Mouse (Mus musculus) naive thymus-derived CD4-positive, alpha-beta T cell, adult 5 months (primary cell): Measurements from ENCODE around the gene Piga. TPM values are rescaled to one million over a fixed set of nuclear protein-coding genes. Genes with fewer than 3 reads are reported as not detected.

Experiments
- polyA plus RNA-seq: library from polyadenylated mRNA; unstranded; fragments of 100-300 nt; shearing (Covaris generic); gene quantifications from one replicate; pipeline ENCODE4 v1.2.1, GENCODE M21; 2017

Piga gene
- 14.0 TPM for polyA plus RNA-seq

DNA sequence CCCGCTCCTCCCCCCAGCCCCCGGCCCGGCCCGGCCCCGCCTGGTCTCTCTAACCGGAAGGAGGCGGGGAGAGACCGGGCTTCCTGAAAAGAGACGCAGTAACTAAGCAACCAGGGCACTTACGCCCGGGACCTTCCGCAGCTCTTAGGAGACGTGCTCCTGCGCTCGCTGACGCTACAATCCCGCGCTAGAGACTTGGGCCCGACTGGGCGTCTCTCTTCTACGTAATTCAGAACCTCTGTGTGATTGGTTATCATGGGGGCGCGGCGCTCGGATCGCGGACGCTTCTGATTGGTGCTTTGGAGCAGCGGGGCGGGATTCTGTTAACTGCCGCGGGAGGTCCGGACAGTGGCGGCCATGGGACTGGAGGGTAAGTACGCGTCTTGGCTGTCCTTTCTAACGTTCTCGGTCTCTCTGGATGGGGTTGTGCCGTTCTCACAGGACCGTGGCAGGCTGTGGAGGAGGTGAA lies at the start of gene Piga:
Gene Piga, plus strand, starts transcription at position 317 of the 469 bp plus-strand sequence.

GRCm38 (mm10) chrX:164373081-164373480 lies 46.5 kb upstream of the Piga start, which contains the start of gene Vegfd:
Gene Vegfd (plus strand): TSS chrX:164373378.

GRCm38 (mm10) chrX:164436709-164437108 lies 17.1 kb downstream of the Piga start, which contains the start of gene Asb11:
Gene Asb11 (plus strand): TSS chrX:164436994.

Other genes starting within 250 kb of the Piga start
- gene Bmx, start 161.6 kb upstream of the Piga start, polyA plus RNA-seq = not detected
- not detected for gene Pir, start 150.4 kb upstream of the Piga start, polyA plus RNA-seq
- gene Vegfd, start 46.4 kb upstream of the Piga start, polyA plus RNA-seq = not detected
- gene Asb11, start 17.2 kb downstream of the Piga start, polyA plus RNA-seq = not detected
- gene Asb9, start 86.5 kb downstream of the Piga start, polyA plus RNA-seq = not detected